Mouse (Mus musculus) urinary bladder, adult 18-20 months (tissue): ENCODE results near the gene Defb47.

Source experiments
- DNase-seq, 2 experiments: peaks; one replicate each; pipeline ENCODE4 v3.0.0; 2022; ENCODE audit warnings: low spot score in 2 of 2, mixed read lengths in 2 of 2

Gene Defb47

DNA sequence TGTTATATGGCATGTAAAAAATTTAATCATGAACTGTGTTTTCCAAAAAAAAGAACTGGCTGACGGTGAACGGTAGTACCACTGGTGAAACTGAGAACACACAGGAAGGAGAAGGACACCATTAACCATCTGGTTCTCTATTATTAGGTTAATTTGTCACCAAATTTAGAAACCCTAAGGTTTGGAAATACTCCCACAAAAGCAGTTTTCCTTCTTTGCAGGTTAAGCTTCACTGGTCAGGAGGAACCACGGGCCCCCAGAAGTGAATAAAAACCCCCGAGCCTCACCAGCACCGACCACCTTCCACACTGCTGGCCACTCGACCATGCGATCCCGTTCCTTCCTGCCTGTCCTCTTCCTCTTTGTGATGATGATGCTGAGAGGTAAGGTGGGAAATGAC lies at the start of gene Defb47:
Gene Defb47, plus strand, starts transcription at position 301 of the 400 bp plus-strand sequence.
- no peak for DNase-seq

DNA sequence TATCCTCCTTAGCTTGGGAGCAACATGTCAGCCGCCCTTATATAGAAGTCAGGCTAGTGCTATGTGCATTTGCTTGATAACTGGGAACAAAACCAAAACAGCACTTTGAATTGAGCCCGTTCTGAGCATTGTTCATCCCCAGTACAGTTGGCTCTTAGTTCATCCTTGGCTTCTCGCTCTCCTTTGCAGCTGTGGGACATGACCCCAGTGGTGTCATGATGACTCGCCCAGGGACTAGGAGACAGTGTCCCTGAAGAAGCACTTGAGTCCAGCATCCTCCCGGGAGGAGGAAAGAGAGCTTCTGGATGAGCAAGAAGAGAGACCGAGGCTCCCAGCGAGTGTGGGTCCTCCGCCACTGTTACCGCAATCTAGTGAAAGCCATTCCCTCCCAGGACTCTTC lies 41.8 kb upstream of the Defb47 start:
- no peak for DNase-seq

DNA sequence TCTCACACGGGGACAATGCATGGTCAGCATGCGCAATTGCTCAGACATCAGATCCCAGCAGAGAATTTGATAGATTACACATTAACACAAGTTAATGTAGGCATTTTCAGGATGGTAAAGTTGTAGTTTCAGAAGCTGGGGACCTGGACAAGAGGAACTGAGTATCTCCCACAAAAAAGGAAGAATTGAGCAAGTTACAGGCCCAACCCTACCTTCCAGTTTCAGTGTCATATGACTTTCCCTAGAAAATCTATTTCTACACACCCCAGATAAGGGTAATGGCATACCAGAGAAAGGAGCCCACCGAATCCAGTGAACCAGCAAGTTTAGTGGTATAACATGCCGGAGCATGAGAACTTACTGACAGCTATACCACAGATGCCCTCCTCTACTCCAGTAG lies 34.2 kb upstream of the Defb47 start:
- DNase-seq, result no peak

DNA sequence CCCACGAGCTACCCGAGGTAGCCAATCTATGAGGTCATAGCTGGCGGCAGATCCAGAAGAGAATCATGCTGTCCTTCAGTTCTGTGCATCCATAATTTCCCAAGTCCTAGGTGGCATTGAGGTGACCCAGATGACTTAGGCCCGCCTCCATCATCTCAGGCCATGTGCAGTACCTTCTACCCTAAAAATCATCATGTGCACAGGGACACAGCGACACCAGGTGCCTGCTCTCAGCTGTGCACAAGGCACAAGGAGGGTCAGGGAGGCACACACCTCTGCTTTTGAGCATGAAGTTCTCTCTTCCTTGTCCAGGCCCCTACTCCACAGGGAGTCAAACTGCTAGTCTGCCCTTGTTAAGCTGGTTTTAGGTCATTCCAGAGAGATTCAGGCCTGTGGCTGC lies 32.5 kb upstream of the Defb47 start:
- DNase-seq, result no peak

DNA sequence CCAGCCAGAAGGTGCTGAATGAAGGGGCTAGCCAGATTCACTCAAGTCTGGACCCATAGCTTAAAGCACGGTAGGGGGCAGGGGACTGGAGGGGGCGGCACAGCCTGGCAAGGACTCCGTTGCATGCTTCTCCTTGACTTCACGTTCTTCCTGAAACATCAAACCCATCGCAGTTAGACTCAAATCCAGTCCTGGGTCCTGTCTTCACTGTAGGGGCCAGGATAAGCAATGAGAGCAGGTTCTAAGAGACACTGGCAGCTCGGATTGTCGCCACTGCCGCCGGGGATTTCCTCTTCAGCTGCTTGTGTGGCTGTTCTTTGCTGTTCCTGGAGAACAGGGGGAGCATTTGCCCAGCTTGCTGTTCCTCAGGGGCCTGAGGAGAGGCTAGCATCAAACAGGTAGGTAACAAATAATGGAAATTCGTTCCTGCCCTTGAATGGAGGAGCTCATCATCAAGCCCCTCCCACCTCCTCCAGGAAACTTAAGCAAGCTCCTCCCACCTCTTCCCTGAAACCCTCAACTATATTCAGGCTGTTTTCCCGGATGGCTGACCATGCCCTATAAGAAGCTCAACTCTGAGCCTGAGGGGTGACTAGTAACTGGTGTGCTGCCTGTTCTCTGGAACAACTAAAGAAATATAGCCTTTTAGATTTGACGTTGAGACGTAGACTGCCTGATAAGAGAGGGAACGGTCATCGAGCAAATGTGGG lies 31.9 kb upstream of the Defb47 start:
- no peak for DNase-seq

DNA sequence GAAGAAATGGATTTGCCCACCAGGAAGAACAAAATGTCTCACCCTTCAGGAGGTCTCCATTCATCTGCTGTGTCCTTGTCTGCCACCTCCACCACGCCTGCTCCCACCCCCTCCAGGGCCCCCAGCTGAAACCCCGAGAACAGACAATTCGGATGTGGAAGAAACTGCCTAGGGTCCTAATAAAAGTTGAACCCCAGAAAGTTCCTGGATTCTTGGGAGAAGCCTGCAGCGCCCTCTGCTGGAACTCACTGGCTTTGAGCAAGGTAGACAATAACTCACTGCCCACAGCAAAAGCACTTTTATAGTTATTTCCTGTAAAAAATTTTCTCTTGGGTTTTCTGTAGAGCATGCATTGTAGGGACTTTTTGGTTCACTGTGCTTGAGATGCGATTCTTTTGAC lies 22.8 kb upstream of the Defb47 start:
- DNase-seq, result peak; percentile 35 to 57

DNA sequence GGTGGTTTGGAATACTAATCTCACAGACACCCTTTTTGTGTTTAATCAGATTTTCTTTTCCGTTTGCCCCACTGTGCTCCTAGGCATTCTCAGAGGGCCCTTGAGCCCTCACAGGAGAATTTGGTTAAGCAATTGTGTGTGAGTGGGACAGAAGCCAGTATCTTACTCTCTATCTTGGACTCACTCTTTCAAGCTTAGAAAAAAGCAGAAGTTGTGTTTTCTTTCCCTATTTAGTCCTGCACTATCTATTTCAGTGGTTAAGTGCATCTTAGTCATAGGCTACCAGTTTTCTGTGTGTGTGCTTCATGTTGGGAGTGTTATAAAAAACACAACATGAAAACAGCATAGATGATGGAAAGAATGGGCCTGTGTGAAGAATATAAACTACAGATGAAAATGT lies 18.1 kb upstream of the Defb47 start:
- no peak for DNase-seq

GRCm38 (mm10) chr14:62984410-62984809 lies 13.5 kb upstream of the Defb47 start, which contains the start of gene Defb48:
Defb48 (minus strand) TSS chr14:62984510.
- DNase-seq, result no peak

GRCm38 (mm10) chr14:62991271-62991670 lies 6.6 kb upstream of the Defb47 start:
- no peak for DNase-seq

- no peak for DNase-seq
These were observed 5.9 kb upstream of the Defb47 start for GRCm38 (mm10) chr14:62991849-62992510.

DNA sequence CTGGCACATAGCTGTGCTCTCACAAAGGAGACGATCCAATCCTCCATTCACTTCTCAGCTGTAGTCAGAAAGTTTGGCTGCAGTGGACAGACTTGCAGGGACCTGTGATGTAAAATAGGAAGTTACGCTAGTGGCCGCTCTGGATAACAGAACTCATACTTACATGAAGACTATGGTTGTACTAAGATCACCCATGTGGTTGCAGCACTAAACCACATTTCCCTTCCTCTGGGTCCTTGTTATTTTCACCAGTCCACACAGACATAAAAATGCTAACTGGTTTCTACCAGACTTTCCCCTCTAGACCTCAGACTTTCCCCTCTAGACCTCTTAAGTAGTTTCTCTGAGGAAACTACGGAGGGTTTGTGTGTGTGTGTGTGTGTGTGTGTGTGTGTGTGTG lies 1.1 kb downstream of the Defb47 start:
- DNase-seq, result no peak

DNA sequence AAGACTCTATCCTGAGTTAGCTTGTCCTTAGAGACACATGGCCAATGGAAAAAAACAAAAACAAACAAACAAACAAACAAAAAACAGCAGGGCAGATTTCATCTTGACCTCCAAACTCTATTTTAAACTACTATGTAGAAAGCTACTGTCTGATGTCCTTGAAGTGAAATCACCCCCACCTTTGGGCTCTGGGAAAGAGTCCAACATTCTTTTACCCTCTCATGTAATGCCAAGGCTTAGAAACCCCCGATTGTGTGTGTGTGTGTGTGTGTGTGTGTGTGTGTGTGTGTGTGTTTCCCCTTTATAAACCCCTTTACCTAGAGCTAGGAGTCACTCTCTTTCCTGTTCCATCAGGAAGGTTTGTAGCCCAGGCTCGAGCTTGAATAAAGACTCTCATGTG lies 4.7 kb downstream of the Defb47 start:
- DNase-seq, result no peak

- DNase-seq, result no peak
These were observed 13.6 kb downstream of the Defb47 start, which contains the start of gene Defb43 for GRCm38 (mm10) chr14:63011471-63011870. Defb43 (plus strand) TSS chr14:63011771.

DNA sequence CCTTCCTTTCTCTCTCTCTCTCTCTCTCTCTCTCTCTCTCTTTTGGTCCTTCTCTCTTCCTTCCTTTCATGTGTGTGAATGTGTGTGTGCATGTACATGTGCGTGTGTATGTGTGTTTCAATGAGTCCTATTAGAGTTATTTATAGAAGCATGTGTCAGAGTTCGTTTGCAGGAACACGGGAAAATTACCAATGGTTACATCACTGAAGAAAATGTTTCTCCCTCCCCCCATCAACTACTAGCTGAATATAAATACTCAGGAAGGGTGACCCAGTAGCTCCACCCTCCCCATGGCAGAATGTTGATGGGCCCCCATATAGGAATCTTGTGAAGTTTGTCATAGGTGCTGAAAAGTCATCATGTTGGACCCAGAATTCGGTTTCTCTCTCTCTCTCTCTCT lies 15.2 kb downstream of the Defb47 start:
- no peak for DNase-seq

DNA sequence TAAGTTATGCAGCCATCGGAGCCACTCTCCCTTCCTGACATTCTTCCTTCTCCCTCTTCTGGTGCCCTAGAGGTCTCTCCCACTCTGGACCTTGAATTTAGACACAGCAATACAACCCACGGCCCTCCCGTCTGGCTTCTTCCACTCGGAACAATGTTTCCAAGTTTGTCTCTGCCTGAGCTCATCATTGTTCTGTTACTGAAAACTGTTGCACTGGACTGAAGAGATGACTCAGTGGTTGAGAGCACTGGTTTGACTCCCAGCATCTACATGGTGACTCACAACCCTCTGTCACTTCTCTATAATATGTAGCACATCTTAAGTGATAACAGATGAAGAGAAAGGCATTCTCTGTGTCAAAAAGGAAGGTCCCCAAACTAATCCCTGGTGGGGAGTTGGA lies 16.8 kb downstream of the Defb47 start:
- no peak for DNase-seq

DNA sequence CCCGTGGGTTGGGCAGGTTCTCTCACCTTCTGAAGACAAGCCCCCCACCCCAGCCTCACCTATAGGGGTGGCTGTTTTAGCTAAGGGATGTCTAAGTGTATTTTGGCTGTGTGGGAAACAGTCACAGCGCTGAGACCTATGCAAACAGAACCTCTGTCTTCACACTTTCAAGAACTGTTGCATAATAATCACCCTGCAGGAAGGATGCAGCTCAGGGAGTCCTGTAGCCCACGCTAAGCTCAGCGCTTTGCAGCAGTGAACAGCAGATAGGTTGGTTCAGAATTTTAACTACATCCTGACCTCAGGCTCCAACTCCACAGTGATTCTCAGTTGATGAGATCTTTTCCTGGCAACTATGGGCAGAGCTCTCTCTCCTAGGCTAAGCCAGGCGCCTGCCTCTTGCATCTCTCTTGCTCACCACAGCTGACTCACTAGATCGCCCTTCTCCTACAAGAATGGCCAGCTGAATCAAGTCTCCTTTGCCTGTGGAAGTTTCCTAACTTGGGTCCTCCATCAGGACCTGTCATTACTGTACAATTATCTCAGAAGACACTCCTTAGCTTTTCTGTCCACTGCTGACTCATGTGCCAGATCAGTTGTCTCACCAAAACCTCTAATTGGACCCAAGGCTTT lies 22.8 kb downstream of the Defb47 start:
- no peak for DNase-seq

- no peak for DNase-seq
These were observed 48.8 kb downstream of the Defb47 start, which contains the start of gene Defb42 for GRCm38 (mm10) chr14:63046691-63047090. Defb42 (plus strand) TSS chr14:63046991.

DNA sequence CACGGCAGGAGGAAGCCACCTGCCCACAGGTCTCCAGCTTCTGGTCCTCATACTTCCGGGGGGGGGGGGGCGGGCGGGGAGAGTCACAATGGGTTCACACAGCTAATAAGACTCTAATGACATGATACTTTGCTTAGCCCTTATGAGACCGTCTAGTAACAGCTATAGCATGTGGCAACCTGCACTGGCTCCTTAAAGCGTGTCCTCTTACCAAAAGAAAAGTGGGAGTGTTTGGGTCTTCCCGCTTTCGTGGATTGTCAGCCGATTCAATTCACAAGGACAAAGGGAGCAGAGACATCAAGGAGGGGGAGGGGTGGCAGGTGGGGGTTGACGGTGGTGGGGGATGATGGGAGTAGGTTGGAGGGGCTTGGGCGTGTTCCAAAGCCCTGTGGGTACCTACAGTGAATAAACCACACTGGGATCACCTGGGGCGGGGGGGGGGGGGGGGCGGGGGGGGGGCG lies 52.1 kb downstream of the Defb47 start, which contains the start of gene Defb30:
Gene Defb30, minus strand, starts transcription at position 51 of the 461 bp plus-strand sequence.
- DNase-seq, result no peak
